Mouse (Mus musculus) CD4-positive, CD25-positive, alpha-beta regulatory T cell, adult 2 months (primary cell): Measurements from ENCODE around the gene Arf1.
"Not testable (repeated sequence)": the region's sequence is repeated elsewhere in the genome, so short reads cannot be mapped to it uniquely, and the experiment has no call there.

Source experiments
- DNase-seq: peaks from one replicate; pipeline ENCODE4 v3.0.0-alpha.2; 2012; ENCODE audit warnings: low read depth, low spot score

The Arf1 gene

GRCm38 (mm10) chr11:59226787-59227603 lies 1.1 kb downstream of the Arf1 start:
- peak; percentile 33 for DNase-seq

- DNase-seq, result peak; percentile 40
These were observed 1.8 kb downstream of the Arf1 start for GRCm38 (mm10) chr11:59226251-59226650.

GRCm38 (mm10) chr11:59225167-59225566 lies 2.9 kb downstream of the Arf1 start:
- DNase-seq, result no peak

DNA sequence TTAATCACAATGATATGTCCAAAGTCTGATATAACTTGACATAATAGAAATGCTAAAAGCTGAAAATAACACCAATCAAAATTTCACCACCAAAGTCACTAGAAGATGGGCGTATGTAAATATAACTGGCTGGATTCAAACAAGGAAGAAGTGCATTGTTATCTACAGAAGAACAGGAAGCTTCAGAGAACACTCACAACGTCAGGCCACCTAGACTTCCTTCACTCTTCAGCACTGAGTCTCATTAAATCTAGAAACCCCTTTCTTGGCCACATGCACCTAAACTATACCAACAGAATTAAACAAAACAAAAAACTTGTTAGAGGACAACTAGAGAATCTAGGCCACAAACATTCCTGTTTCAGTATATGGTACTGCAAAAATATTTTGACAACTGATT lies 3.6 kb downstream of the Arf1 start:
- DNase-seq, result peak; percentile 51

DNA sequence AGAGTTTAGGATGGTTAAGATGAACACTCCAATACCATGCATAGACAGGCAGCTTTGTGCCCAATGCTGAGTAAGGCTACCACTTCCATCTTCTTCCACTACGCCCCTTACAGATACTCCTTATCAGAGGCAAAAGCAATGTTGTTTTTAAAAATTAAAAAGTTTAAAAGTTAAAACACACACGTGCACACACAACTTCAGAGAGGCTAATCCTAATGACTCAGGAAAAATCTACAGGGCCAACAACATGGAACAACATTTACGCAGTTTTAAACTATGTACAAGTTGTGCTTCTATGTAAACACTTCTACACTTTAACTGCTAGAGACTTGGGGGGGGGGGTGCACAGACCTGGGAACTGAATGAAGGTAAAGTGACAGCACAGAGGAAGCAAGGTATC lies 4.0 kb downstream of the Arf1 start:
- DNase-seq, result no peak

- DNase-seq, result no peak
These were observed 5.8 kb downstream of the Arf1 start for GRCm38 (mm10) chr11:59222306-59222705.

- no peak for DNase-seq
These were observed 6.5 kb downstream of the Arf1 start for GRCm38 (mm10) chr11:59221604-59222003.

DNA sequence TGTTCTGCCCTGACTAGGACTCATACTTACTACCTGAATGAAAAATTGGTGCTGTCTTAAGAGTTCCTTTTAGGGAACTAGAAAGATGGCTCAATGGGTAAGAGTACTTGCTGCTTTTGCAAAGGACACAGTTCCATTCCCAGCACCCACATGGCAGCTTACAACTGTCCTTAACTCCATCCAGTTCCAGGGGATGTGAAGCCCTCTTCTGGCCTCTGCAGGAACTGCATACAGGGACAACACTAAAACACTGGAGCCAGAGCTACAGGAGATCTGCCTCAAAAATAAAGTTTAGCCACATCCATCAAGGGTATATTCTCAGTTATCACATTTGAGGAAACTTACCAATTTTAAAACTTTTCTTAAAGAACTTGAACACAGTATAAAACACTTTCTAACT lies 9.0 kb downstream of the Arf1 start:
- DNase-seq, result peak; percentile 74

DNA sequence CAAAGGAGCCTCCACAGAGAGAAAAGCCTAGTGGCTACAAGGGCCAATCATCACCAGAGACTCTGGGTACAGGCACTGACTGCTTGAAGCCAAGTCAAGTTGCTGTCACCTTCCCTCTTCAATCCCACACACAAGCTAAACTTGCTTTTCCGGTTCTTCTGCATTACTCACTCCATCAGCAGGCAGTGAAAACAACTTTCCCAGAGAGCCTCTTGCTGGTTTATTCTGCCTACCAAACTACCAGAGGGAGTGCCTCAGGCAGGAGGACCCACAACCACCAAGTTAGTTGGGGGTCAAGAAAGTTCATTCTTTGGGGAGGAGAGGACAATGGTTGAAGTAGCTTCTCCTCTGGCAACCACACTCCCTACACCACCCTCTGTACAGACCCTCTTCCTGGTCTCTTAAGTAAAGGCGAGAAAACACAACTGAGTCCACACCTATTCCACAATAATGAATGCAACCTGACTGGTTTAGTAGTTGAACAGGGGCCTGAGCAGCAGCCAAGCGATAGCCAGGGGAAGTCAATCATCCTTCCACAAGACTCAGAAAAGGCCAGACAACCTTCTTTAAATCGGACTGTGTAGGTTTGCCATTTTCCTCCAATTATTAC lies 9.6 kb downstream of the Arf1 start:
- no peak for DNase-seq

- no peak for DNase-seq
These were observed 11.1 kb downstream of the Arf1 start for GRCm38 (mm10) chr11:59216955-59217354.

GRCm38 (mm10) chr11:59212892-59213494 lies 15.1 kb downstream of the Arf1 start:
- DNase-seq, result no peak

DNA sequence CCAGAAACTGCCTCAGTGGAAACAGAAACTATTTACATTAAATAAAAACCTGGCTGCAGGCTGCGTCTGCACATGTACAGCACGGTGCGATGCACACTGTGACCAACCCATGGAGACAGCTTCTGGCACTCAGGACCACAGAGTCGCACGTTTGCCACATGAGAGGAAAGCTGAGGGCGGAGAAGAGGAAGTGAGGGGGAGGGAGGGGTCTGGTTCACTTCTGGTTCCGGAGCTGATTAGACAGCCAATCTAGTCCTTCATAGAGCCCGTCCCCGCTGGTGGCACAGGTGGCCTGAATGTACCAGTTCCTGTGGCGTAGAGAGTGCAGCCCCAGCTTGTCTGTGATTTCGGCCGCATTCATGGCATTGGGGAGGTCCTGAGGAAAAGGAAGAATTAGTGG lies 15.8 kb downstream of the Arf1 start:
- peak; percentile 78 for DNase-seq

GRCm38 (mm10) chr11:59211561-59211960 lies 16.5 kb downstream of the Arf1 start:
- DNase-seq, result not testable (repeated sequence)

DNA sequence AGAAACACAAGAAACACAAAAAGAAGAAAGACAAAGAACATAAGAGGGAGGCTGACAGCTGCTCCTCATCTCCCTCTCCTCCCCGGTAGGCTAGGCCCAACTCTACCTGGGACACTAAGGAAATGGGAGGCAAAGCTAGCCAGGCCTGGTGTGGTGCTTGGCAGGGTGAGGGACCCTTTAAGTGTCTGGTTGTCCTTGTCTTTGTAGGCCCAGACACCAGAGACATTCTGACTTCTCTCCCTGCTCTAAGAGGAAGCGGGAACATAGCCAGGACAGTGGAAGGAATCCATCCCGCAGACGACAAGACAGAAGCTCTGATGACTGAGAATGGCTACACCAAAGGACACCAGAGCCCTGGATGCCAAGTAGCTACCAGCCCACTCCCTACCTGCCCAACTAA lies 18.1 kb downstream of the Arf1 start:
- DNase-seq, result no peak

DNA sequence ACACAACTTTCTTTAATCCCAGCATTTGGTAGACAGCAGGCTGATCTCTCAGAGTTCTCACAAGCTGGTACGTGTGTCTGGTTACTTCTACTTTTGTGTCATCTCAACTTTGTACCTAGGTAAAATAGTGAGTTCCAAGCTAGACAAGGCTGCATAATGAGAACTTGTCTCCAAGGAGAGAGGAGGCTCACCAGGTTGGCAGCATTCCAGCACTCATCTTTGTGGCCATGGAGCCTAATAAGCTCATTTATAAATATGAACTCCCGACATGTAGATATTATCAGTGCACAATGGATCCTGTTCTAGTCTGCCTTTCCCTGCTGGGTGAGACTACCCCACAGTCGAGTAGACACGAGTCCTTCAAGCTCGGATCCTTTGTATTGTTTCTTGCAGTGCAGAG lies 18.5 kb downstream of the Arf1 start:
- DNase-seq, result no peak

- DNase-seq, result peak; percentile 70
These were observed 19.0 kb downstream of the Arf1 start for GRCm38 (mm10) chr11:59209003-59209441.

GRCm38 (mm10) chr11:59208153-59208831 lies 19.8 kb downstream of the Arf1 start, which contains the start of gene 2310033P09Rik:
Gene 2310033P09Rik, plus strand, starts transcription at chr11:59208321.
- peak; percentile 98 for DNase-seq

DNA sequence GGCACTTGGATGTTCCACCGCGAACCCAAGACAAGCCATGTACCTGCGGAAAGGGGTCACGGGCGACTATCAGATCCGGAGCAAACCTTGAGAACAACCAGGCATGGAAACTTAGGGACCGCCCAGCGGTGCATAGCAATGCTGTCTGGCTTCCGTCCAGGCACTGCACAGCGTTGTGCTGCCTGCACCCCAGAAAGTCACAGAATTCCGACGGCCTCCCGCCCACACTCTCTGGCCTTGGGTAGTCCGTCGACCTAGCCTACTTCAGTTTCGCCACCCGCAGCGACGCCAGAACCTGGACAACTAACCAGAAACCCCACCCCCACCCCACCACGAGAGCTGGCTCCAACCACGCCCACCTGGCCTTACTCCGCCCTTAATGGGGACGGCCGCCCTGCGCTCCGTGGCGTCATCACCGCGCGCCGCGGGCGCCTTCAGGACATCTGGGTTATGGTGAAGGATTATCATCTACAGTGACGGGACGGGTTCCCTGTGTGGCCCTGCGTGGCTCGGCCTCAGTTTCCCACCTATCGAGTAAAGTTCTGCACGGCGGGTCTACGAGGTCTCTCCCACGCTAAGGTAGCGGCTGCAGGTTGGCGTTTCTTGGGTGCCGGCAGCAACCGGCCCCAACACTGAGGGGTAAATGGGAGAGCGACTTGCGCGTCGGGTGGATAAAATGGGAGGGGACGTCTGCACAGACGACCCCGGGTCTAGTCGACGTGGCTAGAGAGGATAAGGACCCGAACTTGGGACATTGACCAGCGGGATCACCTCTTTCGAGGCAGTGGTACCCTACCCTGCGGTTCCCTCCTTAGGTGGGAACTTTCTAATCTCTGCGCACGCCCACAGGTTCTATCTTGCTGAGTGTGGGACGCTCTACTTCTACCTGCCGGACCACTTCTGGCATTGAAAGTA lies 25.7 kb downstream of the Arf1 start, which contains the start of gene Mrpl55:
TSS of gene Mrpl55 (plus strand) at position 406 of the 915 bp plus-strand sequence.
- DNase-seq, result peak; percentile 97

DNA sequence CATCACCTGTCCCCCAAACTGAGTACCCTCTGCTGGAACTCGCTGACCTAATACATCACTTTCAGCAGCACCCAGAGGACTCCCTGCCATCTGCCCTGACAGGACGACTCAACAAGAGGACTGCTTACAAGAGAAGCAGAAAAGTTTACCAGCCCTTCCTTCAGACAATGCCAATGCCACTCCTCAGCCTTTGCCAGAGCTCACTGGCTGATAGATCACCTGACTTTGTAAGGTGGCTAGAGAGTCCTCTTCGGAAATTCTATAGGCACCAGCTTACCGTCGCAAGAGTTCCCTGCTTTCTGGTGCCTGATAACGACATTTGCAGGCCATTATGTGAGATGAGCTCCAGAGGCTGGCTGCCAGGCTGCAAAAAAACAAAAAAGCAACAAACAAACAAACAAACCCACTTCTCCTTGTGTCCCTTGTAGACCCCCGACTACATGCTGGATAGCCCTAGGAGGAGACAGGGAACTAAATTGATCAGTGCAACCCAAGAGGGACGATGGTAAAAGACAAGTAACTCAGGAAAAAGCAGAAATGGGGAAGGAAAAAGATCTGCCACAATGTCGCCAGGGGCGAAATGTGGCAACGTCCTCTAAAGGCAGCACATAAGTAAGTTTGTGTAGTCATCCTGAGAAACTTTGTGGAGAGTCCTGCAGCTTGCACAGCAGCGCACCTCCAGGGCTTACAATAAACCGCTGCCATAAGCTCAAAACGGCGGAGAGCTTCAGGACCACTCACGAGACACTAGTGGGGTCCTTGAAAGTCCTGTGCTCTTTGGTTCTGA lies 26.7 kb downstream of the Arf1 start:
- no peak for DNase-seq

- no peak for DNase-seq
These were observed 31.8 kb downstream of the Arf1 start for GRCm38 (mm10) chr11:59196230-59196629.
